Mouse (Mus musculus): Measurements from ENCODE around the gene Tsr3. TPM values are rescaled to one million over a fixed set of nuclear protein-coding genes. Genes with fewer than 3 reads are reported as not detected.

The Tsr3 gene
- polyA plus RNA-seq, 1 experiment from 2014 or later, result 59.8 TPM

- Histone ChIP-seq H3K27ac (replicated peaks; ENCODE audit: low read depth, low read length) (no peak overlapping the region), H3K36me3 (replicated peaks; ENCODE audit: control insufficient read depth, insufficient read depth, low read depth, low read length) (no peaks in the 10 kb centered on the region; the same call in 1 of the 2 replicates), H3K4me2 (ENCODE audit: low read depth, low read length) (no peak overlapping the region), H3K4me3 (ENCODE audit: low read depth, low read length) (no peak overlapping the region), H3K27me3 (ENCODE audit: control insufficient read depth, insufficient read depth, low read length) (peaks cover 8% of the 10 kb centered on the region; the same call in 1 of the 2 replicates), H3K9ac (replicated peaks; ENCODE audit: low read length) (no peak overlapping the region), H3K9me3 (replicated peaks; ENCODE audit: control insufficient read depth, low read length) (no peaks in the 10 kb centered on the region), H3K4me1 (ENCODE audit: control insufficient read depth, insufficient read depth, low read length) (no peaks in the 10 kb centered on the region; the same call in 1 of the 2 replicates)
- ATAC-seq (replicated peaks; ENCODE audit: insufficient number of reproducible peaks, low FRiP score, low TSS enrichment, low read depth) (no peak), DNase-seq (ENCODE audit: low spot score) (no peak)
- 76% methylated on average over 8 of the region's 8 CpGs for WGBS
These were observed 10.3 kb downstream of the Tsr3 start for GRCm38 (mm10) chr17:25250181-25250835.

DNA sequence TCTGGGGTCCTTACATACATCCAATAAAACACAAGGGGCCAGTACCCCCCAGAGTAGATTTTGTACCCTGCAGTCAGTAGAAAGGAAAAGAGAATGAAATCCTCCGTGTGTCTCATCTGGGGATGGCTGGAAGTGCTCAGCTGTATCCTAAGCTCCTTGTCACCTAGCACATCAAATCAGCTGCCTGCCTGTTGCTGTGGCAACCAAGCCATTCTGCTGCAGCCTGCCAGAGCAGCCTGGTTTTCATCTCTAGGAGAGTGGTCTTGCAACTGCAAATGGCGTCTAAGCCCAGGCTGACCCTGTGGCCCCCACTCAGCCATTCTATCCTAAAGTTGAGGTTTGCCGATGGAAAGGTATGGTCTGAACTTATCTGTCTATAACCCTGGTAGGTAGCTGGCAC lies 12.7 kb downstream of the Tsr3 start:
- Histone ChIP-seq H3K4me2 (ENCODE audit: low read depth, low read length) (no peak overlapping the region), H3K27ac (replicated peaks; ENCODE audit: low read depth, low read length) (no peak overlapping the region), H3K9me3 (replicated peaks; ENCODE audit: control insufficient read depth, low read length) (no peaks in the 10 kb centered on the region), H3K4me1 (ENCODE audit: control insufficient read depth, insufficient read depth, low read length) (peaks cover 6% of the 10 kb centered on the region), H3K36me3 (replicated peaks; ENCODE audit: control insufficient read depth, insufficient read depth, low read depth, low read length) (no peaks in the 10 kb centered on the region), H3K27me3 (ENCODE audit: control insufficient read depth, insufficient read depth, low read length) (peaks cover 17% of the 10 kb centered on the region), H3K4me3 (ENCODE audit: low read depth, low read length) (no peak overlapping the region), H3K9ac (replicated peaks; ENCODE audit: low read length) (no peak overlapping the region)
- 42% methylated on average over 3 of the region's 3 CpGs for WGBS
- ATAC-seq (replicated peaks; ENCODE audit: insufficient number of reproducible peaks, low FRiP score, low TSS enrichment, low read depth), result no peak
- no peak for DNase-seq (ENCODE audit: low spot score)

GRCm38 (mm10) chr17:25253760-25254159 lies 13.8 kb downstream of the Tsr3 start:
- DNase-seq (ENCODE audit: low spot score) (no peak), ATAC-seq (replicated peaks; ENCODE audit: insufficient number of reproducible peaks, low FRiP score, low TSS enrichment, low read depth) (no peak)
- 0 out of 2 replicates have a peak overlapping the region, but pooled peaks have one; percentile 18 for H3K9ac ChIP-seq (replicated peaks; ENCODE audit: low read length)
- no peak overlapping the region for H3K27ac ChIP-seq (replicated peaks; ENCODE audit: low read depth, low read length)
- no peaks in the 10 kb centered on the region for H3K9me3 ChIP-seq (replicated peaks; ENCODE audit: control insufficient read depth, low read length)
- H3K4me2 ChIP-seq (ENCODE audit: low read depth, low read length), result no peak overlapping the region
- H3K27me3 ChIP-seq (ENCODE audit: control insufficient read depth, insufficient read depth, low read length), result peaks cover 17% of the 10 kb centered on the region
- H3K4me1 ChIP-seq (ENCODE audit: control insufficient read depth, insufficient read depth, low read length), result peaks cover 6% of the 10 kb centered on the region
- H3K4me3 ChIP-seq (ENCODE audit: low read depth, low read length), result no peak overlapping the region
- H3K36me3 ChIP-seq (replicated peaks; ENCODE audit: control insufficient read depth, insufficient read depth, low read depth, low read length), result no peaks in the 10 kb centered on the region
- WGBS, result 32% methylated on average over 10 of the region's 10 CpGs

DNA sequence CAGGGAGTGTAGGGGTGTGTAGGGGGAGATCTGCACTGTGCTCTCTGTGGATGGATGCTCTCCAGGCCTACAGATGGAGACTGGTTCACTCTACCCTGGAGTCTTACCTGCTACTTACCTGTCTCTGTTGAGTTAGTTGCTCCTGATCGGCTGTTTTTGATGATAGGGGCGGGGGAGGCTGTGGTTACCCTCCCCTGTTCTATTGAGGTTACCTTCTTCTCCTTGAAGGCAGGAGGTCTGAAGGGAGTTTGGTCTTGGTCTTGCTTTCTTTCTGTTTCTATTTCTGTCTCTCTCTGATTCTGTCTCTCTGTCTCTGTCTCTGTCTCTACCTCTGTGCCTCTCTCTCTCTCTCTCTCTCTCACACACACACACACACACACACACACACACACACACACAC lies 15.1 kb downstream of the Tsr3 start:
- Histone ChIP-seq H3K27ac (replicated peaks; ENCODE audit: low read depth, low read length) (no peak overlapping the region), H3K27me3 (ENCODE audit: control insufficient read depth, insufficient read depth, low read length) (peaks cover 17% of the 10 kb centered on the region), H3K4me2 (ENCODE audit: low read depth, low read length) (no peak overlapping the region), H3K36me3 (replicated peaks; ENCODE audit: control insufficient read depth, insufficient read depth, low read depth, low read length) (no peaks in the 10 kb centered on the region; the same call in 1 of the 2 replicates), H3K9ac (replicated peaks; ENCODE audit: low read length) (no peak overlapping the region), H3K4me3 (ENCODE audit: low read depth, low read length) (no peak overlapping the region), H3K4me1 (ENCODE audit: control insufficient read depth, insufficient read depth, low read length) (peaks cover 6% of the 10 kb centered on the region), H3K9me3 (replicated peaks; ENCODE audit: control insufficient read depth, low read length) (no peaks in the 10 kb centered on the region)
- 51% methylated on average over 2 of the region's 2 CpGs for WGBS
- no peak for DNase-seq (ENCODE audit: low spot score)
- ATAC-seq (replicated peaks; ENCODE audit: insufficient number of reproducible peaks, low FRiP score, low TSS enrichment, low read depth), result no peak

GRCm38 (mm10) chr17:25256140-25256754 lies 16.3 kb downstream of the Tsr3 start, which contains the start of gene Baiap3:
Baiap3 (minus strand) TSS chr17:25256364.
- DNase-seq (ENCODE audit: low spot score) (peak; percentile 44), ATAC-seq (replicated peaks; ENCODE audit: insufficient number of reproducible peaks, low FRiP score, low TSS enrichment, low read depth) (peak; percentile 54; the same call in 1 of the 2 replicates)
- peaks cover 17% of the 10 kb centered on the region for H3K27me3 ChIP-seq (ENCODE audit: control insufficient read depth, insufficient read depth, low read length)
- H3K9ac ChIP-seq (replicated peaks; ENCODE audit: low read length), result peak within 1 kb of the TSS; percentile 23
- H3K4me1 ChIP-seq (ENCODE audit: control insufficient read depth, insufficient read depth, low read length), result peaks cover 6% of the 10 kb centered on the region
- peak within 1 kb of the TSS; percentile 36 for H3K4me3 ChIP-seq (ENCODE audit: low read depth, low read length)
- WGBS, result 8% methylated on average over 27 of the region's 35 CpGs
- peak within 1 kb of the TSS; percentile 61 for H3K4me2 ChIP-seq (ENCODE audit: low read depth, low read length)
- no peak within 1 kb of the TSS for H3K27ac ChIP-seq (replicated peaks; ENCODE audit: low read depth, low read length)
- no peaks in the 10 kb centered on the region for H3K9me3 ChIP-seq (replicated peaks; ENCODE audit: control insufficient read depth, low read length)
- no peaks in the 10 kb centered on the region; the same call in 1 of the 2 replicates for H3K36me3 ChIP-seq (replicated peaks; ENCODE audit: control insufficient read depth, insufficient read depth, low read depth, low read length)

GRCm38 (mm10) chr17:25257804-25258261 lies 17.9 kb downstream of the Tsr3 start:
- peaks cover 6% of the 10 kb centered on the region for H3K4me1 ChIP-seq (ENCODE audit: control insufficient read depth, insufficient read depth, low read length)
- no peak for ATAC-seq (replicated peaks; ENCODE audit: insufficient number of reproducible peaks, low FRiP score, low TSS enrichment, low read depth)
- DNase-seq (ENCODE audit: low spot score), result no peak
- H3K27ac ChIP-seq (replicated peaks; ENCODE audit: low read depth, low read length), result no peak overlapping the region
- H3K9ac ChIP-seq (replicated peaks; ENCODE audit: low read length), result no peak overlapping the region
- peaks cover 17% of the 10 kb centered on the region for H3K27me3 ChIP-seq (ENCODE audit: control insufficient read depth, insufficient read depth, low read length)
- 54% methylated on average over 6 of the region's 6 CpGs for WGBS
- peaks cover 5% of the 10 kb centered on the region for H3K36me3 ChIP-seq (replicated peaks; ENCODE audit: control insufficient read depth, insufficient read depth, low read depth, low read length)
- H3K4me2 ChIP-seq (ENCODE audit: low read depth, low read length), result no peak overlapping the region
- no peaks in the 10 kb centered on the region for H3K9me3 ChIP-seq (replicated peaks; ENCODE audit: control insufficient read depth, low read length)
- H3K4me3 ChIP-seq (ENCODE audit: low read depth, low read length), result no peak overlapping the region

- no peak overlapping the region for H3K27ac ChIP-seq (replicated peaks; ENCODE audit: low read depth, low read length)
- H3K27me3 ChIP-seq (ENCODE audit: control insufficient read depth, insufficient read depth, low read length), result no peaks in the 10 kb centered on the region
- H3K36me3 ChIP-seq (replicated peaks; ENCODE audit: control insufficient read depth, insufficient read depth, low read depth, low read length), result peaks cover 38% of the 10 kb centered on the region
- no peaks in the 10 kb centered on the region for H3K4me1 ChIP-seq (ENCODE audit: control insufficient read depth, insufficient read depth, low read length)
- no peak overlapping the region for H3K4me3 ChIP-seq (ENCODE audit: low read depth, low read length)
- no peaks in the 10 kb centered on the region for H3K9me3 ChIP-seq (replicated peaks; ENCODE audit: control insufficient read depth, low read length)
- no peak overlapping the region for H3K9ac ChIP-seq (replicated peaks; ENCODE audit: low read length)
- DNase-seq (ENCODE audit: low spot score) (no peak), ATAC-seq (replicated peaks; ENCODE audit: insufficient number of reproducible peaks, low FRiP score, low TSS enrichment, low read depth) (no peak)
- 67% methylated on average over 3 of the region's 3 CpGs for WGBS
- H3K4me2 ChIP-seq (ENCODE audit: low read depth, low read length), result no peak overlapping the region
These were observed 24.5 kb downstream of the Tsr3 start for GRCm38 (mm10) chr17:25264453-25264852.

DNA sequence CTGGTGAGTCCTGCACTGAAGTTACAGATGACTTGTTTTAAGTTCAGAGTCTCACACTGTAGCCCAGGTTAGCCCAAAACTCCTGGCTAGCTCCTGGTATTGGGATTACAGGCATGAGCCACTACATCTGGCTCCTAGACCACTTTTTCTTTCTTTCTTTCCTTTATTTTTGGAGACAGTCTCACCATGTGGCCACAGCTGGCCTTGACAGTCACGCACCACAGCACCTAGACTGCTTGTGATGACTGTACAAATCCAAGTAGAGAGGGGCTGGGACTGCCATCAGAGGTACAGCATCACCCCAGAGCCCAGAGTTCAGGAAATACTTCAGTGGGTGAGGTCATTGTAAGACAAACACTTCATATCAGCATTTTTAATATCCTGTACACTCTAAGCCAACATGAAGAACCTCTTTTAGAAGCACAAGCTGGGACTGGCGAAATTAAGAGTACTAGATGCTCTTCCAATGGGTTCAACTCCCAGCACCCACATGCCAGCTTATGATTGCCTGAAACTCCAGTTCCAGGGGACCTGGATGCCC lies 30.9 kb downstream of the Tsr3 start:
- Histone ChIP-seq H3K27me3 (ENCODE audit: control insufficient read depth, insufficient read depth, low read length) (no peaks in the 10 kb centered on the region), H3K36me3 (replicated peaks; ENCODE audit: control insufficient read depth, insufficient read depth, low read depth, low read length) (peaks cover 21% of the 10 kb centered on the region), H3K4me1 (ENCODE audit: control insufficient read depth, insufficient read depth, low read length) (peaks cover 6% of the 10 kb centered on the region), H3K4me2 (ENCODE audit: low read depth, low read length) (peak overlapping the region; percentile 94), H3K4me3 (ENCODE audit: low read depth, low read length) (no peak overlapping the region), H3K9me3 (replicated peaks; ENCODE audit: control insufficient read depth, low read length) (no peaks in the 10 kb centered on the region), H3K9ac (replicated peaks; ENCODE audit: low read length) (0 out of 2 replicates have a peak overlapping the region, but pooled peaks have one; percentile 18), H3K27ac (replicated peaks; ENCODE audit: low read depth, low read length) (no peak overlapping the region)
- 87% methylated on average over 2 of the region's 2 CpGs for WGBS
- ATAC-seq (replicated peaks; ENCODE audit: insufficient number of reproducible peaks, low FRiP score, low TSS enrichment, low read depth) (no peak), DNase-seq (ENCODE audit: low spot score) (no peak)
